Mouse (Mus musculus): ENCODE results near the gene Stoml2. TPM values are rescaled to one million over a fixed set of nuclear protein-coding genes. Genes with fewer than 3 reads are reported as not detected.

Stoml2 gene
- polyA plus RNA-seq (2012; rRNA removed): 74.1 and 96.3 TPM in 2 replicates

GRCm38 (mm10) chr4:43031237-43031995 is at the start of gene Stoml2:
Gene Stoml2 (minus strand): TSS chr4:43031710.

GRCm38 (mm10) chr4:43058753-43059654 is 27.5 kb upstream of the Stoml2 start, which contains the start of gene Unc13b:
Gene Unc13b (plus strand): TSS chr4:43058953.

GRCm38 (mm10) chr4:43045659-43046302 is 14.3 kb upstream of the Stoml2 start, which contains the start of gene Fam214b:
Gene Fam214b (minus strand): TSS chr4:43046220.

GRCm38 (mm10) chr4:43025084-43025960 is 6.2 kb downstream of the Stoml2 start, which contains the start of gene Pigo:
Gene Pigo (minus strand): TSS chr4:43025819.

GRCm38 (mm10) chr4:43010161-43011038 is 21.1 kb downstream of the Stoml2 start, which contains the start of gene Fancg:
Gene Fancg (minus strand): TSS chr4:43010506.

GRCm38 (mm10) chr4:43000141-43000986 is 31.1 kb downstream of the Stoml2 start, which contains the start of gene Vcp:
Gene Vcp (minus strand): TSS chr4:43000507.

Other genes starting within 250 kb of the Stoml2 start
- gene Fam205a1, start 177.8 kb downstream of the Stoml2 start, polyA plus RNA-seq (2012; rRNA removed): 0.11 and 0.25 TPM in 2 replicates
- gene Gm12394, start 174.9 kb downstream of the Stoml2 start, polyA plus RNA-seq (2012; rRNA removed): not detected in 2 replicates
- gene Fam205c, start 157.5 kb downstream of the Stoml2 start, polyA plus RNA-seq (2012; rRNA removed): 0.03 and 0.06 TPM in 2 replicates
- 0.09 TPM in 2 replicates for gene Phf24, start 115.0 kb downstream of the Stoml2 start, polyA plus RNA-seq (2012; rRNA removed)
- 0.85 and 0.96 TPM in 2 replicates for gene Dnajb5, start 81.9 kb downstream of the Stoml2 start, polyA plus RNA-seq (2012; rRNA removed)
- 0.06 TPM in 1 of 2 replicates, not detected in the other for gene 1700022I11Rik, start 62.1 kb downstream of the Stoml2 start, polyA plus RNA-seq (2012; rRNA removed)
- gene Vcp, start 31.2 kb downstream of the Stoml2 start, polyA plus RNA-seq (2012; rRNA removed): 84.9 and 92.1 TPM in 2 replicates
- gene Fancg, start 21.2 kb downstream of the Stoml2 start, polyA plus RNA-seq (2012; rRNA removed): 8.2 and 9.7 TPM in 2 replicates
- gene Pigo, start 5.9 kb downstream of the Stoml2 start, polyA plus RNA-seq (2012; rRNA removed): 6.6 and 9.3 TPM in 2 replicates
- gene Fam214b, start 14.5 kb upstream of the Stoml2 start, polyA plus RNA-seq (2012; rRNA removed): 15.8 and 22.5 TPM in 2 replicates
- 0.78 and 0.81 TPM in 2 replicates for gene Unc13b, start 27.2 kb upstream of the Stoml2 start, polyA plus RNA-seq (2012; rRNA removed)
- gene Atp8b5, start 235.4 kb upstream of the Stoml2 start, polyA plus RNA-seq (2012; rRNA removed): 0.07 and 0.09 TPM in 2 replicates